ENCODE assay signal across 13 mouse cellular contexts in the genomic region with DNA sequence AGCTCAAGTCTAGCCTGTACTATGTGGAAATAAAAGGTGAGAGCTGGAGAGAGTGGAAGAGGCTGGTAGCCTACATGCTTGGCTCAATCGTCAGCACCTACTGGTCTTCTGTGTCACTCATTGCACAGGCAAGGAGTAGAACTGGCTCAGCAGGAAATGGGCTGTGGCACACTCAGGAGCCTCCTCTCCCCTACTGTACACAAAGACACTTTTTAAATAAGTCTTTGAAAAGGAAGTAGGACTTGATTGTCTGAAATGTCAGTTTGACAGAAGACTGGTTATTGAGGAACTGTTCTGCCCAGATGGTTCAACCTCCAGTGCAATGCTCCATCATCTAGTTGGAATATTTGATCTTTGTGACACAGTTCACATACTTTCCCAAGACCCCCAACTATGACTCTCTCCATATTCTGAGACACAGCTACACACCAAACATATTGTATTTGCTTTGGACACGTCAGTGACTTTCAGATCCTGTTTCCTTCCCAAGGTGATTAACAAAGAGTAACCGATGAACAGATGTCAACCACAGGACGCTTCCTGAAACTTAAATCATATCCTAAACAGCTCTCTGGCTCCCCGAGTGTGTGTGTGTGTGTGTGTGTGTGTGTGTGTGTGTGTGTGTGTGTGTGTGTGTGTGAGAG. TPM values are rescaled to one million over a fixed set of nuclear protein-coding genes. Genes with fewer than 3 reads are reported as not detected.
DNase-seq lines count a peak whose midpoint lies in the region; ATAC-seq lines count a peak whose summit lies in the region.
"Had no signal": no experiment of that assay in that cellular context is flagged by ENCODE, and none has a peak within 500 bp of the region (broad histone marks: within the 10 kb centered on the region; RNA-seq: fewer than 3 reads in every experiment).

No protein-coding gene starts in this region.

- H3K4me1 ChIP-seq in midbrain, embryonic 11.5 days (ENCODE audit: control insufficient read depth, insufficient read depth, low read length): no peaks in the 10 kb centered on the region
- H3K4me1 ChIP-seq: liver, embryonic 15.5 days had no signal

- H3K36me3 ChIP-seq in midbrain, embryonic 11.5 days (ENCODE audit: control insufficient read depth, insufficient read depth, low read length): no peaks in the 10 kb centered on the region
- H3K36me3 ChIP-seq: kidney, embryonic 15.5 days; liver, embryonic 15.5 days had no signal

- 78% methylated on average over 5 of the region's 5 CpGs for WGBS in midbrain, embryonic 11.5 days

- no peak overlapping the region for H3K4me2 ChIP-seq in midbrain, embryonic 11.5 days
- H3K4me2 ChIP-seq: kidney, embryonic 15.5 days; liver, embryonic 15.5 days had no signal

- no peaks in the 10 kb centered on the region for H3K27me3 ChIP-seq in midbrain, embryonic 11.5 days (ENCODE audit: control insufficient read depth, insufficient read depth, low read length)
- H3K27me3 ChIP-seq: kidney, embryonic 15.5 days had no signal

- peak; percentile 72 for ATAC-seq in inflammation-experienced regulatory T-cells, adult 6 months
- ATAC-seq in midbrain, embryonic 11.5 days (ENCODE audit: low FRiP score): no peak
- ATAC-seq: forebrain, embryonic 14.5 days had no signal

- no peak overlapping the region for H3K9ac ChIP-seq in midbrain, embryonic 11.5 days (ENCODE audit: low read length)
- H3K9ac ChIP-seq: kidney, embryonic 15.5 days; liver, embryonic 15.5 days had no signal

- H3K27ac ChIP-seq in midbrain, embryonic 11.5 days (ENCODE audit: low read depth, low read length): no peak overlapping the region
- H3K27ac ChIP-seq: kidney, embryonic 15.5 days; liver, embryonic 15.5 days had no signal

- no peak overlapping the region for H3K4me3 ChIP-seq in midbrain, embryonic 11.5 days (ENCODE audit: low read depth, low read length)
- H3K4me3 ChIP-seq: kidney, embryonic 15.5 days; liver, embryonic 15.5 days had no signal

- no peaks in the 10 kb centered on the region for H3K9me3 ChIP-seq in midbrain, embryonic 11.5 days (ENCODE audit: control insufficient read depth, low read length)
- H3K9me3 ChIP-seq: kidney, embryonic 15.5 days; liver, embryonic 15.5 days had no signal

- DNase-seq in heart, adult 11 months: peak; percentile 46
- no peak for DNase-seq in heart, adult 9 months (ENCODE audit: low spot score in 2 of 2)
- peak; percentile 90 for DNase-seq in A20 (ENCODE audit: low read depth, low spot score)
- peak; percentile 75 for DNase-seq in naive thymus-derived CD4-positive, alpha-beta T cell, adult 2 months (ENCODE audit: low read depth)
- DNase-seq in midbrain, embryonic 11.5 days (ENCODE audit: low spot score, missing footprints): no peak
- DNase-seq in adrenal gland, postnatal 4 days (ENCODE audit: low spot score in 2 of 2): no peak
- DNase-seq in cerebellum, postnatal 10 days: no peak
- DNase-seq: right cerebral cortex, postnatal 25 days had no signal

RNA-seq across cellular contexts. Expression of a gene that starts 22.1 kb away (rescaled TPM):
- polyA plus RNA-seq in inflammation-experienced regulatory T-cells, adult 6 months (2017; shearing (Covaris generic)): not detected
- polyA plus RNA-seq in midbrain, embryonic 11.5 days (2014; fragmentation: Nextera tagmentation; extraction: Ambion mirVana): not detected in 2 replicates
- total RNA-seq in adrenal gland, postnatal 4 days (2021): not detected
- polyA plus RNA-seq: forebrain, embryonic 14.5 days; heart, embryonic 14.5 days; kidney, embryonic 15.5 days; liver, embryonic 15.5 days had no signal

RNA-seq across cellular contexts. Expression of a gene that starts 22.2 kb away (rescaled TPM):
- polyA plus RNA-seq in inflammation-experienced regulatory T-cells, adult 6 months (2017; shearing (Covaris generic)): 100 to 1,000 TPM in 2 of 3 experiments, 10 to 100 TPM in 1; 54.0 to 162 (median 147) TPM
- polyA plus RNA-seq in midbrain, embryonic 11.5 days (2014; fragmentation: Nextera tagmentation; extraction: Ambion mirVana): 82.9 and 85.1 TPM in 2 replicates
- 100 to 1,000 TPM; 115 to 117 TPM for total RNA-seq in adrenal gland, postnatal 4 days (2021)

RNA-seq across cellular contexts. Expression of a gene that starts 22.3 kb away (rescaled TPM):
- polyA plus RNA-seq in inflammation-experienced regulatory T-cells, adult 6 months (2017; shearing (Covaris generic)): 100 to 1,000 TPM in 2 of 3 experiments, 10 to 100 TPM in 1; 97.7 to 133 (median 119) TPM
- 143 and 148 TPM in 2 replicates for polyA plus RNA-seq in midbrain, embryonic 11.5 days (2014; fragmentation: Nextera tagmentation; extraction: Ambion mirVana)
- 10 to 100 TPM; 84.9 to 85.8 TPM for total RNA-seq in adrenal gland, postnatal 4 days (2021)

Comparison
In these comparisons a context has a peak if more than half of its experiments do, and no peak if none do; other contexts are left out.
1. DNase-seq: peak in heart, adult 11 months (single experiment), A20 (single experiment) and naive thymus-derived CD4-positive, alpha-beta T cell, adult 2 months (single experiment); none in heart, adult 9 months (0 of 2), midbrain, embryonic 11.5 days (single experiment), adrenal gland, postnatal 4 days (0 of 2) and cerebellum, postnatal 10 days (0 of 2).